Mouse (Mus musculus) spleen, postnatal 4 days (tissue): Measurements from ENCODE around the gene Il2rb.
A peak's percentile ranks its signal among the peaks of the same experiment; 100 is the strongest.

Experiments used
- DNase-seq, 2 experiments: peaks; one replicate each; pipeline ENCODE4 v3.0.0; 2022; ENCODE audit warnings: low spot score in 2 of 2

Il2rb gene

GRCm38 (mm10) chr15:78520112-78520715 lies 25.1 kb upstream of the Il2rb start:
- no peak for DNase-seq

- DNase-seq: no peak
Measured at GRCm38 (mm10) chr15:78518221-78518620, 23.1 kb upstream of the Il2rb start.

GRCm38 (mm10) chr15:78515759-78516158 lies 20.7 kb upstream of the Il2rb start:
- no peak for DNase-seq

- peak; percentile 69 to 89 for DNase-seq
Measured at GRCm38 (mm10) chr15:78514393-78515146, 19.5 kb upstream of the Il2rb start.

- DNase-seq: no peak
Measured at GRCm38 (mm10) chr15:78513019-78513418, 17.9 kb upstream of the Il2rb start.

GRCm38 (mm10) chr15:78511951-78512350 lies 16.9 kb upstream of the Il2rb start:
- DNase-seq: no peak

GRCm38 (mm10) chr15:78510736-78511135 lies 15.7 kb upstream of the Il2rb start:
- no peak for DNase-seq

- DNase-seq: no peak
Measured at GRCm38 (mm10) chr15:78510121-78510576, 15.1 kb upstream of the Il2rb start.

- no peak for DNase-seq
Measured at GRCm38 (mm10) chr15:78509297-78509899, 14.3 kb upstream of the Il2rb start.

- no peak for DNase-seq
Measured at GRCm38 (mm10) chr15:78508443-78508842, 13.4 kb upstream of the Il2rb start.

- DNase-seq: no peak
Measured at GRCm38 (mm10) chr15:78505541-78505940, 10.5 kb upstream of the Il2rb start.

- no peak for DNase-seq
Measured at GRCm38 (mm10) chr15:78504816-78505215, 9.7 kb upstream of the Il2rb start.

GRCm38 (mm10) chr15:78504013-78504412 lies 8.9 kb upstream of the Il2rb start:
- DNase-seq: no peak

GRCm38 (mm10) chr15:78502437-78503132 lies 7.5 kb upstream of the Il2rb start:
- DNase-seq: no peak

GRCm38 (mm10) chr15:78493401-78494010 lies 1.6 kb downstream of the Il2rb start:
- DNase-seq: no peak

- DNase-seq: no peak
Measured at GRCm38 (mm10) chr15:78491301-78491700, 3.8 kb downstream of the Il2rb start.

GRCm38 (mm10) chr15:78489906-78490305 lies 5.2 kb downstream of the Il2rb start:
- DNase-seq: no peak

- DNase-seq: no peak
Measured at GRCm38 (mm10) chr15:78489248-78489647, 5.8 kb downstream of the Il2rb start.

GRCm38 (mm10) chr15:78487066-78487465 lies 8.0 kb downstream of the Il2rb start:
- DNase-seq: no peak

- DNase-seq: no peak
Measured at GRCm38 (mm10) chr15:78486564-78486963, 8.5 kb downstream of the Il2rb start.

- DNase-seq: no peak
Measured at GRCm38 (mm10) chr15:78483311-78483710, 11.8 kb downstream of the Il2rb start.

- DNase-seq: no peak
Measured at GRCm38 (mm10) chr15:78482518-78482917, 12.6 kb downstream of the Il2rb start.
